Mouse (Mus musculus) liver, embryonic 11.5 days (tissue): ENCODE measurements around the gene Reck. TPM values are rescaled to one million over a fixed set of nuclear protein-coding genes. Genes with fewer than 3 reads are reported as not detected.

Experiments used
- ATAC-seq: fragments of 200-750 bp; cut with Nextera tagmentation; replicated peaks from 2 replicates; pipeline ENCODE4 v1.8.0; 2017; ENCODE audit warnings: moderate number of reproducible peaks, mild to moderate bottlenecking, moderate TSS enrichment, moderate library complexity; ENCODE audit not compliant: low FRiP score
- DNase-seq: peaks from one replicate; pipeline ENCODE4 v3.0.0-alpha.2; 2017; ENCODE audit warnings: low spot score
- H3K27ac ChIP-seq: fragments of 300-500 bp; sonication (generic); 2 replicates; pipeline ENCODE4 v1.5.1; 2014; ENCODE audit warnings: mild to moderate bottlenecking, low read depth, low read length, control low read depth
- H3K27me3 ChIP-seq: fragments of 300-500 bp; sonication (generic); replicated peaks from 2 replicates; pipeline ENCODE4 v1.6.1; 2014; ENCODE audit warnings: low read length, mixed read lengths; ENCODE audit not compliant: control insufficient read depth, insufficient read depth
- H3K36me3 ChIP-seq: fragments of 300-500 bp; sonication (generic); 2 replicates; pipeline ENCODE4 v1.6.1; 2014; ENCODE audit warnings: mild to moderate bottlenecking, low read length, moderate library complexity, mixed read lengths; ENCODE audit not compliant: control insufficient read depth, insufficient read depth
- H3K4me1 ChIP-seq: fragments of 300-500 bp; sonication (generic); replicated peaks from 2 replicates; pipeline ENCODE4 v1.6.1; 2014; ENCODE audit warnings: low read length, mixed read lengths; ENCODE audit not compliant: control insufficient read depth, insufficient read depth
- H3K4me2 ChIP-seq: fragments of 300-500 bp; sonication (generic); 2 replicates; pipeline ENCODE4 v1.6.1; 2014; ENCODE audit warnings: mild to moderate bottlenecking, control low read depth, moderate library complexity
- H3K4me3 ChIP-seq: fragments of 300-500 bp; sonication (generic); 2 replicates; pipeline ENCODE4 v1.5.1; 2014; ENCODE audit warnings: low read depth, low read length, control low read depth
- H3K9ac ChIP-seq: fragments of 300-500 bp; sonication (generic); 2 replicates; pipeline ENCODE4 v1.6.1; 2014; ENCODE audit warnings: low read depth, low read length, control low read depth
- H3K9me3 ChIP-seq: fragments of 300-500 bp; sonication (generic); 2 replicates; pipeline ENCODE4 v1.6.1; 2016; ENCODE audit warnings: low read length, inconsistent platforms, mixed read lengths; ENCODE audit not compliant: control insufficient read depth
- WGBS: fragments of 180-500 bp; shearing (Covaris S2); extraction: QIAGEN DNeasy Blood & Tissue Kit; methylation state at CpG from one replicate; pipeline ENCODE4 v1.1.7; 2014; 5-methylcytosine and 5-hydroxymethylcytosine counted together
- polyA plus RNA-seq: library from polyadenylated mRNA; unstranded; fragments of >200 nt; fragmentation: Nextera tagmentation; extraction: Ambion mirVana; gene quantifications from 2 replicates; pipeline ENCODE4 v1.2.1, GENCODE M21; 2014

The Reck gene
- polyA plus RNA-seq, 1 experiment from 2014 or later: 9.6 TPM

DNA sequence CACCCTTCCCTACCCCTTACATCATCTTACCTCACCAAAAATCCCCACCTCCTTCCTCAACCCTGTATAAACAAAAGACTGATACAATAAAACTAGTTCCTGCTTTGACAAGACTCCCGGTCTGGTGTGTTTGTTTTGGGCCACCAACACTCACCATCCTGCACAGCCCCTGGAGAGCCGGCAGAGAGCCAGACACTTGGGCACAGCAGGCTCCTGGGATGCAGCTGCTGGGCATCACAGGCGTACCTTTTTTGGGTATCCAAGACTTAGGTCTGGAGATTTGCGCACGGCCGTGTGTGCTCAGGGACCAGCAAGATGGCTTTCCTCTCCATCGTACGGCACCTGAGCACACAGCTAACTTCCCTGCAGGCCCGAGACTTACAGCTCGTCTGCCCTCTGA lies 15.4 kb upstream of the Reck start:
- H3K36me3 ChIP-seq: no peaks in the 10 kb centered on the region
- H3K9me3 ChIP-seq: no peaks in the 10 kb centered on the region
- H3K4me2 ChIP-seq: no peak overlapping the region
- 80% methylated on average over 10 of the region's 10 CpGs for WGBS
- DNase-seq (peak; percentile 29), ATAC-seq (no peak)
- no peaks in the 10 kb centered on the region for H3K4me1 ChIP-seq
- no peak overlapping the region for H3K27ac ChIP-seq
- H3K4me3 ChIP-seq: no peak overlapping the region
- no peaks in the 10 kb centered on the region for H3K27me3 ChIP-seq
- no peak overlapping the region for H3K9ac ChIP-seq

DNA sequence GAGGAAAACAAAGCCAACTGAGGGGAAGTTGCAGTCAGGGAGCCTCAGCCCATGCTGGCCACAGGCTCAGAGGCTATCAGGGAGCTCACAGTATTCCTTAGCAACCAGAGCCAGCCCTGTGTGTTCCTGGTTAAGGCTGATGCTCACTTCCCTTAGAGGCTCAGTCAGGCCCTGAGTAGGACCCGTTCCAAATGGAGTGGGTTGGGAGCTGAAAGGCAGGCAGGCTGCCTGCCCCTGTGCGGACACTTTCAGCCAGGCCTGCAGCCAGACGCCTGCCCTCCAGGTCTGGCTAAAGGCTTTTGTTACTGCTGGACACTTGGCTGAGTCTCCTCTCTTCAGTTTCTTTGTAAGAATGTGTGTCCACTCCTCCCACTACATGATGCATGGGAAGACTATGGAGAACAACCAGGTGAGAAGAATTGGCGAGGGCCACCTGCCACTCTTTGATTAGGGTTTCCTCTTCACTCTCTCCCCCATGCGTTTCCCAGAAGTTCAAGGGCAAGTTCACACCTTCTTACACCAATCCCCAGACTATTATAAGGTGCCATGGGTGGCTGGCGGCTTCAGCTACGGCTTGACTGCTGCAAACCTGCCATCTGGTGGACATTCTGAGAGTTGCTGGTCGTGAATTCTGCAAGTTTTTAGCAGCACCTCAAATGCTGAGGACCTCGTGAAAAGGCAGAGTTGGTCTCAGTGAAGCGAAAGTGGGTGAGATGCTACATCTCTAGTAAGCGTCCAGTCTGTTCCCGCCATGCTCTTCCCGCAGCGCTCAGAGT lies 14.4 kb upstream of the Reck start:
- H3K4me3 ChIP-seq: no peak overlapping the region
- H3K27ac ChIP-seq: no peak overlapping the region
- no peaks in the 10 kb centered on the region for H3K36me3 ChIP-seq
- no peak for ATAC-seq
- no peaks in the 10 kb centered on the region for H3K4me1 ChIP-seq
- no peaks in the 10 kb centered on the region for H3K9me3 ChIP-seq
- no peak overlapping the region for H3K4me2 ChIP-seq
- WGBS: 14% methylated on average over 14 of the region's 14 CpGs
- no peak overlapping the region for H3K9ac ChIP-seq
- H3K27me3 ChIP-seq: no peaks in the 10 kb centered on the region
- peak; percentile 62 for DNase-seq

DNA sequence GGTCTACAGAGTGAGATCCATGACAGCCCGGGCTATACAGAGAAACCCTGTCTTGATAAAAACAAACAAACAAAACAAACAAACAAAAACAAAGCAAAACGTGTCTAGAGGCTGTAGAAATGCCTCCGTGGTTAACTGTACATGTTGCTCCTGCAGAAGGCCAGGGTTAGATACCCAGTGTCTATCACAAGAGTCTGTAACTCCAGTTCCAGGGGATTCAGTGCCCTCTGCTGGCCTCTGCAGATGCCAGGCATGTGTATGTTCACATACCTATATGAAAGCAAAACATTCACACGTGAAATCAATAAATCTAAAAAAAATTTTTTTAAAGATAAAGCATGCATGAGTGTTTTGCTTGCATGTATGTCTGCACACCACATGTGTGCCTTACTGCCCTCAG lies 12.0 kb upstream of the Reck start:
- Histone ChIP-seq H3K36me3 (no peaks in the 10 kb centered on the region), H3K27ac (no peak overlapping the region), H3K9ac (no peak overlapping the region), H3K4me1 (no peaks in the 10 kb centered on the region), H3K9me3 (no peaks in the 10 kb centered on the region), H3K4me2 (no peak overlapping the region), H3K4me3 (no peak overlapping the region), H3K27me3 (no peaks in the 10 kb centered on the region)
- DNase-seq (peak; percentile 24), ATAC-seq (no peak)
- WGBS: 53% methylated on average over 4 of the region's 4 CpGs

DNA sequence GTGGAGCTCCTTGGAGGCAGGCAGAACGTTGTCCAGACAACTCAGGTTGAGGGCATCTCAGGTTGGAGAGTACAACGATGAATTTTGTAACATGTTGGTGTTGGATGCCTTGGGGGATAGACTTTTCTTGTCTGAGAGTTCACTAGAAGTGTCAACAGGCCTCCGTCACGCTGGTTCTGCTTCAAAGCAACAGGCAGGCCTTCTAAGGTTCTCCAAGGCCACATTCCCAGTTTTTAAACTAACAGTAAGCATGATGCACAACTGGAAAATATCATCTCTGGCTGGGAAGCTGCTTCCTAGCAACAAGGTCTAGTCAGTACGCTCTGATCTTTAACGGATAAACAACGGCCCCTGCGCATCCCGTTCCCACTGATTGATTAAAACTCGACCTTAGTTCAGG lies 5.5 kb upstream of the Reck start:
- 80% methylated on average over 10 of the region's 10 CpGs for WGBS
- no peak for DNase-seq
- Histone ChIP-seq H3K4me3 (no peak overlapping the region), H3K9ac (no peak overlapping the region), H3K4me2 (no peak overlapping the region), H3K27me3 (no peaks in the 10 kb centered on the region), H3K27ac (no peak overlapping the region), H3K4me1 (no peaks in the 10 kb centered on the region), H3K9me3 (no peaks in the 10 kb centered on the region), H3K36me3 (no peaks in the 10 kb centered on the region)
- ATAC-seq: no peak

DNA sequence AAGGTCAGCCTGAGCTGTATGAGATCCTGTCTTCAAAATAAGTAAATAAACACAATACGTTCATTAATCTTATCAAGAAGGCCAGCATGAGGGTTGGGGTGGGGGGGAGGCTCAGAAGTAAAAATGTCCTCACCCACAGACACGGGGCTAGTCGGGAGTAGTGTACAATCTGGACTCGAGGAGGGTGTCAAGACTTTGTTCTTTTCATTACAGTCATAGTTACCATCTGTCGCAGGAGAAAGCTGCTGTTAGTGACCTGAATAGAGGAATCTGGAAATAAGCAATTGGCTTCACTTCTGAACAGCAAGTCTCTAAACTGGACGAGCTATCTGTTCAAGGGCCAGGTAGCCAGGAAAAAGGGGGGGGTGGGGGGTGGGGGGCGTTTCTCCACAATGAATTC lies 829 bp upstream of the Reck start:
- Histone ChIP-seq H3K9ac (peak overlapping the region; percentile 75; the same call in 1 of the 2 replicates), H3K4me2 (peak overlapping the region; percentile 99), H3K4me3 (peak overlapping the region; percentile 90; the same call in 1 of the 2 replicates), H3K9me3 (no peaks in the 10 kb centered on the region), H3K27me3 (no peaks in the 10 kb centered on the region), H3K27ac (no peak overlapping the region), H3K4me1 (peaks cover 5% of the 10 kb centered on the region; the same call in 1 of the 2 replicates), H3K36me3 (no peaks in the 10 kb centered on the region)
- ATAC-seq: no peak
- no peak for DNase-seq
- WGBS: 42% methylated on average over 7 of the region's 7 CpGs

DNA sequence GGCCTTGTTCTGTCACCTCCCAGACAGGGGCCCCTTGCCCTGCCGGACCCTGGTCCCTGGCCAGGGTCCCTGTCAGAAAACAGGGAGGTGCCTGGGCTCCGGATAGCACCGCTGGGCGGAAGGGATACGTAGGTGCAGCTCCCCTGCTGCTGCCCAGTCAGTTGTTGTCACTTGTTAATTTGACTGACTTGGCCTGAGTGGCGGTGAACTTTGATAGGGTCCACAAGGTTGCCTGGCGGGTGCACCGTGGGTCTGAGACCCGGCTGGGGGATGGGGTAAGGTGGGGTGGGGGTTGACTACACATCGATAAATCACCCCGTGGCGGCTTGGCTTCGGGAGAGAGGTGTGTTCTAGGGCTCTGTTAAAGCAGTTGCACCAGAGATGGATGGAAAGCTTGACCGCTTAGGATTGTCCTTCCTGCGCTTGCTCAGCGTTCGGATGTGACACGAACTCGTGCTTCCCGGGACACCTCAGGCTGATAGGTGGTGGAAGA lies 635 bp downstream of the Reck start:
- Histone ChIP-seq H3K9ac (peak overlapping the region; percentile 75), H3K36me3 (no peaks in the 10 kb centered on the region), H3K27me3 (no peaks in the 10 kb centered on the region), H3K4me1 (peaks cover 5% of the 10 kb centered on the region; the same call in 1 of the 2 replicates), H3K4me2 (peak overlapping the region; percentile 99), H3K4me3 (peak overlapping the region; percentile 90), H3K9me3 (no peaks in the 10 kb centered on the region), H3K27ac (peak overlapping the region; percentile 47)
- peak; percentile 53 for ATAC-seq
- under 1% methylated on average over 20 of the region's 20 CpGs for WGBS
- DNase-seq: no peak

DNA sequence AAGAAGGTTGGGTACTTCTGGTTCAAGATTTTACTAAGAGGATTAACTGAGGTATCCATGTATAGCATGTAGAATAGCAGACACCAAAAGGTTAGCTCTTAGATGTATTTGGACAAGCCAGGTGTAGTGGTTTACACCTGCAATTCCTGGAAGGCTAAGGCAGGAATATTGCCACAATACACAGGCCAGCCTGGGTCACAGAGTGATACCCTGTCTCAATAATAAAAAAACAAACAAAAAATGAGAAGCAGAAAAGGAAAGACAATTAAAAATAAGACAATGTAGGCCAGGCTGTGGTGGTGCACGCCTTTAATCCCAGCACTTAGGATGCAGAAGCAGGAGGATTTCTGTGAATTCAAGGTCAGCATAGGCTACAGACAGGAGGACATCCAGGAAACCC lies 1.9 kb downstream of the Reck start:
- Histone ChIP-seq H3K4me3 (no peak overlapping the region), H3K9ac (no peak overlapping the region), H3K9me3 (no peaks in the 10 kb centered on the region), H3K27ac (no peak overlapping the region), H3K4me1 (peaks cover 5% of the 10 kb centered on the region; the same call in 1 of the 2 replicates), H3K27me3 (no peaks in the 10 kb centered on the region), H3K36me3 (no peaks in the 10 kb centered on the region), H3K4me2 (no peak overlapping the region)
- ATAC-seq (no peak), DNase-seq (no peak)
- WGBS: 86% methylated on average over 1 of the region's 1 CpGs

DNA sequence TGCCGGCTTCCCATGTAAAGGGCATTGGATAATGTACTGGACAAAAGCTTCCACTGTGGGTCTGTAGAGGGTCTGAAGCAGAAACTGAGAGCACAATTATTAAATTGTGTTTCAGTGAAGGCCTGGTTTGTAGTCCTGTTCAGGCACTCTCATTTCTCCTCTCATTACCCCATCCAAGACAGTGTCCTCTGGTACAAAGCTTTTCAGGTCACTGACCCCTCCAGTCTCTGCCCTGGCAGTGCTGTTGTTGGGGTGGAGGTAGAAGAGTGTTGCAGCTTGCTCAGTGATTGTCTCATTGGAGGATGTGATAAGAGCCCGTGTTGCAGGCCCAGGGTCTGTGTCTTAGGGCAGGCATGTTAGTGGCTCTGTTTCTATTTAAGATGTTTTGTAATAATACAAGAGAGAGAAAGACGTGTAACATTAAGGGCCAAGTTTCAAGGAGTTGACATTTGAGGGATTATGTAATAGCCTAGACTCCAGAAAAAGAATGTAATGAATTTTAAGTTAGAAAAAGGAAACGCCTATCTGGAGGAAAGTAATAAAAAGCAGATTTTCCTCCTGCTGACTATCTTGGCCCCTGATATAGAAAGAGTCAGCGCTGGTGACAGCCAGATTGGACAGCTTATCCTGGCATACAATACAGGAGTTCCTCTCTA lies 2.9 kb downstream of the Reck start:
- no peak overlapping the region for H3K9ac ChIP-seq
- no peak overlapping the region for H3K27ac ChIP-seq
- H3K4me1 ChIP-seq: peaks cover 5% of the 10 kb centered on the region; the same call in 1 of the 2 replicates
- no peak overlapping the region for H3K4me2 ChIP-seq
- ATAC-seq (no peak), DNase-seq (no peak)
- H3K9me3 ChIP-seq: no peaks in the 10 kb centered on the region
- 45% methylated on average over 5 of the region's 5 CpGs for WGBS
- H3K4me3 ChIP-seq: no peak overlapping the region
- no peaks in the 10 kb centered on the region for H3K27me3 ChIP-seq
- H3K36me3 ChIP-seq: no peaks in the 10 kb centered on the region
